27 mouse cellular contexts compared by ENCODE assay signal in genomic region chr1:66456580-66456979, GRCm38 (mm10). TPM values are rescaled to one million over a fixed set of nuclear protein-coding genes. Genes with fewer than 3 reads are reported as not detected.
"Had no signal": no experiment of that assay in that cellular context is flagged by ENCODE, and none has a peak within 500 bp of the region (broad histone marks: within the 10 kb centered on the region; RNA-seq: fewer than 3 reads in every experiment).

No protein-coding gene starts in this region.

- H3K9ac ChIP-seq: heart, embryonic 12.5 days; hindbrain, embryonic 12.5 days; hindbrain, embryonic 14.5 days; intestine, embryonic 15.5 days; limb, embryonic 12.5 days; liver, embryonic 13.5 days had no signal

- ATAC-seq: hindbrain, embryonic 16.5 days; inflammation-experienced regulatory T-cells, adult 6 months; intestine, embryonic 15.5 days; intestine, postnatal 0 days had no signal

- H3K4me3 ChIP-seq: heart, embryonic 10.5 days; heart, embryonic 12.5 days; hindbrain, embryonic 10.5 days; hindbrain, embryonic 12.5 days; intestine, embryonic 15.5 days; layer of hippocampus, adult 2 months; left cerebral cortex, adult 2 months; limb, embryonic 10.5 days; limb, embryonic 12.5 days; liver, embryonic 13.5 days had no signal

- H3K36me3 ChIP-seq: heart, embryonic 10.5 days; heart, embryonic 12.5 days; hindbrain, embryonic 10.5 days; hindbrain, embryonic 12.5 days; intestine, embryonic 15.5 days; limb, embryonic 10.5 days; limb, embryonic 12.5 days; liver, embryonic 13.5 days had no signal

- H3K27ac ChIP-seq: heart, embryonic 10.5 days; hindbrain, embryonic 10.5 days; hindbrain, embryonic 12.5 days; hindbrain, embryonic 14.5 days; intestine, embryonic 15.5 days; layer of hippocampus, adult 2 months; left cerebral cortex, adult 2 months; limb, embryonic 10.5 days; limb, embryonic 12.5 days; liver, embryonic 13.5 days had no signal

- H3K9me3 ChIP-seq: heart, embryonic 10.5 days; heart, embryonic 12.5 days; hindbrain, embryonic 10.5 days; hindbrain, embryonic 12.5 days; intestine, embryonic 15.5 days; limb, embryonic 10.5 days; liver, embryonic 13.5 days had no signal

- DNase-seq: gastrocnemius, postnatal 14 days; heart, adult 18-20 months; heart, postnatal 10 days; heart, postnatal 4 days; kidney, adult 18-20 months; kidney, adult 8-10 months; kidney, postnatal 10 days; kidney, postnatal 25 days; kidney, postnatal 4 days; liver; liver, embryonic 13.5 days had no signal

- H3K4me1 ChIP-seq: heart, embryonic 10.5 days; heart, embryonic 12.5 days; hindbrain, embryonic 12.5 days; intestine, embryonic 15.5 days; limb, embryonic 10.5 days; liver, embryonic 13.5 days had no signal

- H3K27me3 ChIP-seq: heart, embryonic 12.5 days; hindbrain, embryonic 12.5 days; intestine, embryonic 15.5 days; limb, embryonic 12.5 days; liver, embryonic 13.5 days had no signal

- H3K4me2 ChIP-seq: heart, embryonic 12.5 days; hindbrain, embryonic 12.5 days; hindbrain, embryonic 14.5 days; intestine, embryonic 15.5 days; limb, embryonic 12.5 days; liver, embryonic 11.5 days; liver, embryonic 13.5 days had no signal

RNA-seq across cellular contexts. Expression of gene Unc80, which starts 11.6 kb away (rescaled TPM):
- total RNA-seq: gastrocnemius, postnatal 4 days; granulocyte monocyte progenitor cell, adult 5-6 weeks had no signal
- polyA plus RNA-seq: heart, embryonic 10.5 days; liver, embryonic 13.5 days had no signal
